Mouse (Mus musculus) heart, embryonic 16.5 days (tissue): ENCODE results near the gene Ggta1. TPM values are rescaled to one million over a fixed set of nuclear protein-coding genes. Genes with fewer than 3 reads are reported as not detected.

Experiments used
- ATAC-seq: fragments of 200-750 bp; cut with Nextera tagmentation; replicated peaks from 2 replicates; pipeline ENCODE4 v1.8.0; 2017; ENCODE audit warnings: moderate number of reproducible peaks; ENCODE audit not compliant: insufficient read depth, low FRiP score; ENCODE audit errors: extremely low read depth
- H3K27ac ChIP-seq: fragments of 300-500 bp; sonication (generic); 2 replicates; pipeline ENCODE4 v1.5.1; 2014; ENCODE audit warnings: mild to moderate bottlenecking, low read length, control low read depth, moderate library complexity
- H3K27me3 ChIP-seq: fragments of 300-500 bp; sonication (generic); 2 replicates; pipeline ENCODE4 v1.6.1; 2014; ENCODE audit warnings: low read length, mixed read lengths; ENCODE audit not compliant: control insufficient read depth, insufficient read depth
- H3K36me3 ChIP-seq: fragments of 300-500 bp; sonication (generic); 2 replicates; pipeline ENCODE4 v1.6.1; 2014; ENCODE audit not compliant: control insufficient read depth, insufficient read depth
- H3K4me1 ChIP-seq: fragments of 300-500 bp; sonication (generic); 2 replicates; pipeline ENCODE4 v1.6.1; 2014; ENCODE audit warnings: low read length, mixed read lengths; ENCODE audit not compliant: control insufficient read depth, insufficient read depth
- H3K4me2 ChIP-seq: fragments of 300-500 bp; sonication (generic); 2 replicates; pipeline ENCODE4 v1.6.1; 2014; ENCODE audit warnings: low read depth, mild to moderate bottlenecking, control low read depth, low read length
- H3K4me3 ChIP-seq: fragments of 300-500 bp; sonication (generic); 2 replicates; pipeline ENCODE4 v1.5.1; 2014; ENCODE audit warnings: mild to moderate bottlenecking, control low read depth, low read length
- H3K9ac ChIP-seq: fragments of 300-500 bp; sonication (generic); 2 replicates; pipeline ENCODE4 v1.6.1; 2014; ENCODE audit warnings: low read length, control low read depth
- H3K9me3 ChIP-seq: fragments of 300-500 bp; sonication (generic); replicated peaks from 2 replicates; pipeline ENCODE4 v1.6.1; 2016; ENCODE audit warnings: low read length; ENCODE audit not compliant: control insufficient read depth
- WGBS: fragments of 180-500 bp; shearing (Covaris S2); extraction: QIAGEN DNeasy Blood & Tissue Kit; methylation state at CpG from one replicate; pipeline ENCODE4 v1.1.7; 2014; 5-methylcytosine and 5-hydroxymethylcytosine counted together
- polyA plus RNA-seq: library from polyadenylated mRNA; unstranded; fragments of >200 nt; fragmentation: Nextera tagmentation; extraction: Ambion mirVana; gene quantifications from 2 replicates; pipeline ENCODE4 v1.2.1, GENCODE M21; 2015

Gene Ggta1
- polyA plus RNA-seq, 1 experiment from 2014 or later = 30.9 TPM

DNA sequence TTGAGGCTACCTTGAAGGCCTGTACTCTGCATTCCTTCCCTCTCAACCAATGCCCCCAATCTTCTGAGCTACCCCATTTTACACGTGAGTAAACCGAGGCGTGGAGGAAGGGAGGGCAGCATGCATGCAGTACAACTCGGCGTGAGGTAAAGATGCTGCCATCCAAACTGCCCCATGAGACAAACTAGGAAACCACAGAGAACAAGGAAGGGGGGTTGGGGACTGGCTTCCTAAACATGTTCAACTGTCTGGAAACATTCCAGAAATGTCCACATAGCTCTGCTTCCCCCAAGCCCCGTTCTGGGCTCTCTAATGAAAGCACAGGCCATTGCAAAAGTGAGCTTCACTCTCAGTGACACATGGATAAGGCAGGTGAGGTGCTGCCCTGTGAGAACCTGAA, 21.6 kb downstream of the Ggta1 start:
- 71% methylated on average over 6 of the region's 6 CpGs for WGBS
- no peak overlapping the region for H3K4me3 ChIP-seq
- H3K36me3 ChIP-seq = no peaks in the 10 kb centered on the region
- no peaks in the 10 kb centered on the region for H3K9me3 ChIP-seq
- H3K9ac ChIP-seq = no peak overlapping the region
- 0 out of 2 replicates have a peak overlapping the region, but pooled peaks have one; percentile 22 for H3K27ac ChIP-seq
- no peak overlapping the region for H3K4me2 ChIP-seq
- H3K27me3 ChIP-seq = no peaks in the 10 kb centered on the region
- H3K4me1 ChIP-seq = peaks cover 42% of the 10 kb centered on the region
- ATAC-seq = no peak

- no peak for ATAC-seq
- H3K4me1 ChIP-seq = peaks cover 34% of the 10 kb centered on the region
- no peak overlapping the region for H3K4me2 ChIP-seq
- H3K4me3 ChIP-seq = no peak overlapping the region
- no peak overlapping the region for H3K9ac ChIP-seq
- H3K36me3 ChIP-seq = no peaks in the 10 kb centered on the region
- no peaks in the 10 kb centered on the region for H3K27me3 ChIP-seq
- 94% methylated on average over 3 of the region's 3 CpGs for WGBS
- no peaks in the 10 kb centered on the region for H3K9me3 ChIP-seq
- no peak overlapping the region for H3K27ac ChIP-seq
Observed at GRCm38 (mm10) chr2:35440480-35440879, 22.6 kb downstream of the Ggta1 start.

DNA sequence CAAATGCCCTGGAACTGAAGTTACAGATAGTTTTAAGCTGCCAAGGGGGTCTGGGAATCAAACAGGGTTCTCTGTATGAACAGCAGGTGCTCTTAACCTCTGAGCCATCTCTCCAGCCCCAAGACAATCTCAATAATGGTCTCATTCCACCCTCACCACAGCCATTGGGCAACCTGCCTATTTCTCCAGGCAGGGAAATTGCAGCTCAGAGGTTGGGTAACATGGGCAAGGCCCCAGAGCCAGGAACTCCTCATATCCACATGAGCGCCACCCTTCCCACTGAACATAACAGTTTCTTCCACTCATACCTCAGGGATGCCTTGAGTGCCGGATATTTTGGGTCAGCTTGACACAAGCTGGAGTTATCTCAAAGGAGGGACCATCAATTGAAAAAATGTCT, 25.2 kb downstream of the Ggta1 start:
- ATAC-seq = no peak
- Histone ChIP-seq H3K4me1 (peaks cover 35% of the 10 kb centered on the region), H3K4me3 (no peak overlapping the region), H3K4me2 (no peak overlapping the region), H3K9me3 (no peaks in the 10 kb centered on the region), H3K27me3 (no peaks in the 10 kb centered on the region), H3K36me3 (no peaks in the 10 kb centered on the region), H3K27ac (no peak overlapping the region), H3K9ac (no peak overlapping the region)
- 94% methylated on average over 2 of the region's 2 CpGs for WGBS

DNA sequence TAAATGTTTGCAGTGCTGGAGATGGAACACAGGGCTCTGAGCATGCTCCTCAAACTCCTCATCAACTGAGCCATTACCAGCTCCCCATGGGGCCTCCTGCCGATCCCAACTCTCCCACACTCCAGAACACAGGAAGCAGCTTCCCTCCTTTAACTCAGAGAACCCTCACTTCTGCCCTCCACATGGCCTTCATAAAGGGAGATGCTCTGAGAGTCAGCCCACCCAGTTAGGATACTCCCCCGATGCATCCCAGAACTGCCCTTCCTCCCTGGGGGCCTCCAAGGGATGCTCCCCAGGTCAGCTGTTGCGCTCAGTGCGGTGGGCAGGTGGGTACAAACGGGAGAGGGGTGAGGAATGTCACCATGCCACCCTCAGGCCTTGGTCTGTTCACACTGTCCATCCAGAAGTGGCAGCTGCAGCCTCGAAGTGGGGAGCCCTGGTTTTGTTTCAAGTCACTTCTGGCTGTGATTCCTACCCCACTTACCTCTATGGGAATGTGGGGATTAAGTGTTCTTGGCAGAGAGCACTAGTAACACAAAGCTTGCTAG, 28.4 kb downstream of the Ggta1 start:
- Histone ChIP-seq H3K4me2 (no peak overlapping the region), H3K27me3 (no peaks in the 10 kb centered on the region), H3K27ac (peak overlapping the region; percentile 54), H3K9ac (no peak overlapping the region), H3K4me3 (no peak overlapping the region), H3K4me1 (peaks cover 42% of the 10 kb centered on the region), H3K36me3 (0 out of 2 replicates have a peak, but pooled peaks cover 3% of the 10 kb centered on the region), H3K9me3 (no peaks in the 10 kb centered on the region)
- WGBS = 62% methylated on average over 6 of the region's 6 CpGs
- ATAC-seq = no peak

DNA sequence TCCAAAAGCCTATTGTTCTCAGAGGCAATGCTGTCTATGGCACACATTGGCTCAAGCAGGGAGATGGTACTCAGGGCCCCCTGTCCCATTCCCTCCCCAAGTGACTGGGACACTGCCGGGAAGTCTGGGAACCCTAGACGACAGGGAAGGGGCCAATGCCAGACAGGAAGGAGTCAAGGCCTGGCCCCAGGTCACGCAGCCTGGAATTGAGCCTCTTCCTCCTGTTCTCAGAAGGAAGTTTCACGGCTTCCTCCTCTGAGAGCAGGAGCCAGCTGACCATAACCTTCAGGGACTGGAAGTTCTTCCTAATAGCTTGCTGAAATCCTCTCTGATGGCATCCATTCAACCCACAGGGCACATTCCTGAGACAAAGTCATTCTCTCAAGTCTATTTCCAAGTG, 29.6 kb downstream of the Ggta1 start:
- H3K4me3 ChIP-seq = no peak overlapping the region
- peak overlapping the region; percentile 60 for H3K27ac ChIP-seq
- peaks cover 5% of the 10 kb centered on the region; the same call in 1 of the 2 replicates for H3K36me3 ChIP-seq
- 57% methylated on average over 4 of the region's 4 CpGs for whole genome bisulfite sequencing
- H3K4me2 ChIP-seq = no peak overlapping the region
- no peak overlapping the region for H3K9ac ChIP-seq
- peaks cover 51% of the 10 kb centered on the region for H3K4me1 ChIP-seq
- peak; percentile 18; the same call in 1 of the 2 replicates for ATAC-seq
- no peaks in the 10 kb centered on the region for H3K9me3 ChIP-seq
- no peaks in the 10 kb centered on the region for H3K27me3 ChIP-seq

DNA sequence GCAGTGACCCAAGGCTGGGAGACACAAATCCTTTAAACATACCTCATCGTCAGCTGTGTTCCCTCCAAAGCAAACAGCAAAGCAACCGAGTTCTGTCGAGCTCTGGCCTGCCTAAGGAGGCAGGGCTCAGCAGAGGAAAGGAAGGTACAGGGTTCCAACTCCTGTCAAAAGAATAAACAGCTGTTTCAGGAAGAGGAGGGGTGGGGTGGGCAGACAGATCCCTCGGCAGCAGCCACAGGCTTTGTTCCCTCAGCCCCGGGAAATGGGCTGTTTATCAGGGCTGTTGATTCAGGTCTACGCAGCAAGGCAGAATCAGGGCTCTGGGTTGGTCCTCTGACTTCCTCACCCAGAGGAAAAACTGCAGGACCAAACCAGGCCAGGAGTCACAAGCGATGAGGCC, 30.6 kb downstream of the Ggta1 start:
- WGBS = 23% methylated on average over 7 of the region's 7 CpGs
- peak overlapping the region; percentile 69 for H3K9ac ChIP-seq
- peaks cover 5% of the 10 kb centered on the region; the same call in 1 of the 2 replicates for H3K36me3 ChIP-seq
- H3K4me3 ChIP-seq = peak overlapping the region; percentile 41
- H3K27me3 ChIP-seq = no peaks in the 10 kb centered on the region
- peaks cover 58% of the 10 kb centered on the region for H3K4me1 ChIP-seq
- H3K9me3 ChIP-seq = no peaks in the 10 kb centered on the region
- peak overlapping the region; percentile 55 for H3K4me2 ChIP-seq
- peak overlapping the region; percentile 60 for H3K27ac ChIP-seq
- peak; percentile 68 for ATAC-seq

GRCm38 (mm10) chr2:35432011-35432410, 31.0 kb downstream of the Ggta1 start:
- ATAC-seq = peak; percentile 53
- Histone ChIP-seq H3K36me3 (peaks cover 5% of the 10 kb centered on the region; the same call in 1 of the 2 replicates), H3K9ac (peak overlapping the region; percentile 69), H3K4me2 (peak overlapping the region; percentile 55), H3K27me3 (no peaks in the 10 kb centered on the region), H3K9me3 (no peaks in the 10 kb centered on the region), H3K27ac (peak overlapping the region; percentile 60), H3K4me1 (peaks cover 58% of the 10 kb centered on the region), H3K4me3 (peak overlapping the region; percentile 41)
- WGBS = 8% methylated on average over 7 of the region's 7 CpGs

DNA sequence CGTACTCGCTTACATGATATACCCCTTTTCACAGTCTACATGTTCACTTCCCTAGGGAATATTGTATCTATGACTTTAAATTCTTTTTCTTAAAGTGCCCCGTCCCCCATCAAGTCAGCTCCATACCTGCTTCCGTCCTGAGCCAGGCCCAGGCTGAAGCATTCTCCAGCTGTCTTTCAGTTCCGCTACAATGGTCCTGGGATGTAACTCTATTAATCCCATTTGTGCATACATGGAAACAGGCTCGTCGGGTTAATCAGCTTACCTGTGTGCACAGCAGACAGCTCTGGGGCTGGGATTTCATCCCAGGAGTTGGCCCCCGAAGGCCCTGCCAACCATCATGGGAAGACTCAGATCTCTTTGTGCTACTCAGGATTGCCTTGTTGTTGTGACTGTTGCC, 32.2 kb downstream of the Ggta1 start:
- ATAC-seq = no peak
- WGBS = 87% methylated on average over 8 of the region's 8 CpGs
- Histone ChIP-seq H3K27ac (no peak overlapping the region), H3K9me3 (no peaks in the 10 kb centered on the region), H3K9ac (no peak overlapping the region), H3K27me3 (no peaks in the 10 kb centered on the region), H3K4me2 (peak overlapping the region; percentile 16; the same call in 1 of the 2 replicates), H3K4me1 (peaks cover 58% of the 10 kb centered on the region), H3K4me3 (no peak overlapping the region), H3K36me3 (peaks cover 5% of the 10 kb centered on the region; the same call in 1 of the 2 replicates)

DNA sequence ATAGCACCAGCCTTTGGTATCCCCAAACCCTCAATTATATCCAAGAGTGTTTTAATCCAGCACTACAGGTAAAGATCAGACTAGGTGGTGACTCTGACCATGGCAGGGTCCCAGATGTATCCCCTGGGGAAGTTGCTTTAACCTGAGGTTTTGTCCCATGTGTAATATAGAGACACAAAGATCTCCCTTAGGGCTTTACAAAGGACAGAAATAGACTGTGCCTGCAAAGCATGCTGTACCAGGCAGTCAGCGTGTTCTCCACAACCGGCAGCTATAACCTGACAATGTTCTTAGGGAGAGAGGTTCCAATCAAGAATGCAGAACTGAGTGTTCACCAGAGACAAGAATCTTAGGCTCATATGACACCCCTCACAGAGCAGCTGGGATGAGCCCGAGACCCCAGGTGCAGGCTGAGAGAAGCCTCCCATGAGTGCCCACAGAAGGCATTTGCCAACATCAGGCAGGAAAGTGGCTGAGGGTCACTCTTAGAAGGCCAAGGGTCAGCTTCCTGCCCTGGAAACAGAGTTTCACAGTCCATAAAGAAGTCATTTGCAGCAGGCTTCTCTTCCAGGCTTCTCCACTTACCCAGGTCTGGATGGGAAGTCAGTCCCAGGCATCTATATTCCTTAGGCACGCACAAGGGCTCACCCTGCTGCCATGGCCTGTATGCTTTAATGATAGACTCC, 34.3 kb downstream of the Ggta1 start:
- 67% methylated on average over 4 of the region's 4 CpGs for WGBS
- Histone ChIP-seq H3K4me2 (no peak overlapping the region), H3K27ac (peak overlapping the region; percentile 42; the same call in 1 of the 2 replicates), H3K9ac (0 out of 2 replicates have a peak overlapping the region, but pooled peaks have one; percentile 26), H3K9me3 (no peaks in the 10 kb centered on the region), H3K36me3 (peaks cover 5% of the 10 kb centered on the region; the same call in 1 of the 2 replicates), H3K27me3 (no peaks in the 10 kb centered on the region), H3K4me1 (peaks cover 43% of the 10 kb centered on the region), H3K4me3 (no peak overlapping the region)
- ATAC-seq = no peak
